In the genomic region with DNA sequence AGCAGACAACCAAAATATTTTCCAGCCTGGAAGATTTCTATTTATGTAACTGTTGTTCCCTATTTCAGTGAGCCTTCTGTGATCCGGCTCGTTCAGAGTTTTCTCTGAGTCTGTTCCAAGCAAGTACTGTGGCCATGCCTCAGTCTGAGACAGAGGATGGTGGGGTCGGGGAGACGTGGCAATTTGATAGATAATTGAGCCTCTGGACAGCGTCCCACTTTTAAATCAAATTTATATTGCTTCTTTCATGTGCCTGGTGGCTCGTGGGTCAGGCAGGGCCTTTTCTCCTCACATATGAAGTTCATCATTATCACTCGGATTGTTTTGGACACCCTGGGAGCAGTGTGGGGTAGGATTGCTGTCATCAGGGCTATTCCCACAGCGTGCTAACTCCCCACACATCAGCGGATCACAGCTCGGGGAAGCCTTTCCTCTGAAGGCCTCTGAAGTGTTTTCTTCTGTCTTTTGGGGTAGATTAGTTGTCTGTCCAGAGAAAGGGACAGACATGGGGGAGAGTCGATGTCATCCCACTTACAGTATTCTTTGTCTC, we compare ENCODE assay signal across 26 mouse cellular contexts. TPM values are rescaled to one million over a fixed set of nuclear protein-coding genes. Genes with fewer than 3 reads are reported as not detected.
DNase-seq lines count a peak whose midpoint lies in the region; ATAC-seq and TF ChIP-seq lines count a peak whose summit lies in the region.
"Had no signal": no experiment of that assay in that cellular context is flagged by ENCODE, and none has a peak within 500 bp of the region (broad histone marks: within the 10 kb centered on the region; RNA-seq: fewer than 3 reads in every experiment).

No protein-coding gene starts in this region.

- no peaks in the 10 kb centered on the region for H3K4me1 ChIP-seq in intestine, embryonic 14.5 days (replicated peaks; ENCODE audit: control insufficient read depth, insufficient read depth, low read length)
- 0 out of 2 replicates have a peak, but pooled peaks cover 3% of the 10 kb centered on the region for H3K4me1 ChIP-seq in intestine, postnatal 0 days (replicated peaks; ENCODE audit: control insufficient read depth, insufficient read depth, low read length)
- no peaks in the 10 kb centered on the region; the same call in 1 of the 2 replicates for H3K4me1 ChIP-seq in lung, embryonic 16.5 days (replicated peaks; ENCODE audit: control insufficient read depth, insufficient read depth, low read length)
- peaks cover 22% of the 10 kb centered on the region for H3K4me1 ChIP-seq in midbrain, embryonic 13.5 days (replicated peaks)
- 0 out of 2 replicates have a peak, but pooled peaks cover 3% of the 10 kb centered on the region for H3K4me1 ChIP-seq in midbrain, embryonic 14.5 days (ENCODE audit: control insufficient read depth, insufficient read depth, low read length)

- no peak overlapping the region for H3K9ac ChIP-seq in intestine, embryonic 14.5 days (ENCODE audit: low read length)
- no peak overlapping the region for H3K9ac ChIP-seq in intestine, postnatal 0 days (ENCODE audit: low read depth, low read length)
- H3K9ac ChIP-seq in lung, embryonic 16.5 days (ENCODE audit: low read length): no peak overlapping the region
- H3K9ac ChIP-seq in midbrain, embryonic 13.5 days (replicated peaks): no peak overlapping the region
- no peak overlapping the region for H3K9ac ChIP-seq in midbrain, embryonic 14.5 days (replicated peaks; ENCODE audit: low read length)
- H3K9ac ChIP-seq: embryonic facial prominence, embryonic 13.5 days; forebrain, embryonic 12.5 days; forebrain, embryonic 15.5 days; heart, embryonic 13.5 days; hindbrain, embryonic 12.5 days; hindbrain, embryonic 15.5 days had no signal

- peaks cover 73% of the 10 kb centered on the region for H3K27me3 ChIP-seq in intestine, embryonic 14.5 days (replicated peaks; ENCODE audit: control insufficient read depth, insufficient read depth, low read length)
- peaks cover 49% of the 10 kb centered on the region for H3K27me3 ChIP-seq in intestine, postnatal 0 days (replicated peaks; ENCODE audit: control insufficient read depth, insufficient read depth, low read length)
- H3K27me3 ChIP-seq in lung, embryonic 16.5 days (ENCODE audit: control insufficient read depth, insufficient read depth, low read depth, low read length): peaks cover 59% of the 10 kb centered on the region
- peaks cover 90% of the 10 kb centered on the region for H3K27me3 ChIP-seq in midbrain, embryonic 13.5 days
- peaks cover 68% of the 10 kb centered on the region for H3K27me3 ChIP-seq in midbrain, embryonic 14.5 days (ENCODE audit: control insufficient read depth, insufficient read depth, low read length)

- H3K36me3 ChIP-seq in intestine, embryonic 14.5 days (ENCODE audit: control insufficient read depth, insufficient read depth, low read length): no peaks in the 10 kb centered on the region
- H3K36me3 ChIP-seq in intestine, postnatal 0 days (ENCODE audit: control insufficient read depth, insufficient read depth): no peaks in the 10 kb centered on the region
- H3K36me3 ChIP-seq in lung, embryonic 16.5 days (ENCODE audit: control insufficient read depth, insufficient read depth, low read length): no peaks in the 10 kb centered on the region
- no peaks in the 10 kb centered on the region for H3K36me3 ChIP-seq in midbrain, embryonic 13.5 days
- no peaks in the 10 kb centered on the region for H3K36me3 ChIP-seq in midbrain, embryonic 14.5 days (ENCODE audit: control insufficient read depth, insufficient read depth, low read length)
- H3K36me3 ChIP-seq: embryonic facial prominence, embryonic 10.5 days; embryonic facial prominence, embryonic 13.5 days; forebrain, embryonic 12.5 days; forebrain, embryonic 15.5 days; heart, embryonic 13.5 days; hindbrain, embryonic 12.5 days; hindbrain, embryonic 15.5 days had no signal

- no peak for ATAC-seq in intestine, embryonic 14.5 days (replicated peaks; ENCODE audit: low FRiP score, low TSS enrichment, low read depth)
- ATAC-seq in intestine, postnatal 0 days: no peak
- peak; percentile 36; the same call in 1 of the 2 replicates for ATAC-seq in lung, embryonic 16.5 days (ENCODE audit: low read depth)
- ATAC-seq in midbrain, embryonic 13.5 days: no peak
- no peak for ATAC-seq in midbrain, embryonic 14.5 days (ENCODE audit: low FRiP score, low TSS enrichment)
- ATAC-seq: CD4-positive, CD25-positive, alpha-beta regulatory T cell, adult 4 months; forebrain, embryonic 15.5 days had no signal

- peak; percentile 38 for DNase-seq in intestine, embryonic 14.5 days (ENCODE audit: low spot score)
- no peak for DNase-seq in lung, postnatal 4 days
- no peak for DNase-seq in midbrain, embryonic 14.5 days
- DNase-seq in frontal cortex, postnatal 36 days (ENCODE audit: low spot score in 2 of 2): no peak
- DNase-seq: adrenal gland, adult 2 months; adrenal gland, postnatal 14 days; cerebellum, adult 11 months; cerebellum, adult 2 months; cerebellum, adult 9-11 months; cerebellum, postnatal 36 days; embryo, embryonic 11 days; gastrocnemius, postnatal 10 days; gastrocnemius, postnatal 36 days had no signal

- no peak for TF ChIP-seq CTCF in intestine, postnatal 0 days (IDR thresholded peaks at IDR 0.05; ENCODE audit: low read depth)

- no peak overlapping the region for H3K27ac ChIP-seq in intestine, embryonic 14.5 days (ENCODE audit: low read depth)
- H3K27ac ChIP-seq in intestine, postnatal 0 days (ENCODE audit: low read depth, low read length): no peak overlapping the region
- no peak overlapping the region for H3K27ac ChIP-seq in lung, embryonic 16.5 days (ENCODE audit: low read length)
- H3K27ac ChIP-seq in midbrain, embryonic 13.5 days: peak overlapping the region; percentile 30; the same call in 1 of the 2 replicates
- no peak overlapping the region for H3K27ac ChIP-seq in midbrain, embryonic 14.5 days (replicated peaks; ENCODE audit: low read depth, low read length)
- H3K27ac ChIP-seq: embryonic facial prominence, embryonic 10.5 days; embryonic facial prominence, embryonic 13.5 days; forebrain, embryonic 12.5 days; forebrain, embryonic 15.5 days; heart, embryonic 13.5 days; hindbrain, embryonic 12.5 days; hindbrain, embryonic 15.5 days had no signal

- H3K4me2 ChIP-seq in intestine, embryonic 14.5 days (ENCODE audit: low read length): no peak overlapping the region
- no peak overlapping the region for H3K4me2 ChIP-seq in intestine, postnatal 0 days (replicated peaks; ENCODE audit: low read depth)
- no peak overlapping the region for H3K4me2 ChIP-seq in lung, embryonic 16.5 days (ENCODE audit: low read depth, low read length)
- H3K4me2 ChIP-seq in midbrain, embryonic 13.5 days (replicated peaks): peak overlapping the region; percentile 14
- H3K4me2 ChIP-seq in midbrain, embryonic 14.5 days (ENCODE audit: low read length): no peak overlapping the region
- H3K4me2 ChIP-seq: embryonic facial prominence, embryonic 13.5 days; forebrain, embryonic 12.5 days; forebrain, embryonic 15.5 days; heart, embryonic 13.5 days; hindbrain, embryonic 12.5 days; hindbrain, embryonic 15.5 days had no signal

- H3K4me3 ChIP-seq in intestine, embryonic 14.5 days (ENCODE audit: low read depth, low read length): no peak overlapping the region
- H3K4me3 ChIP-seq in intestine, postnatal 0 days (ENCODE audit: low read depth, low read length): no peak overlapping the region
- H3K4me3 ChIP-seq in lung, embryonic 16.5 days (ENCODE audit: low read length): no peak overlapping the region
- H3K4me3 ChIP-seq in midbrain, embryonic 13.5 days (replicated peaks): no peak overlapping the region
- H3K4me3 ChIP-seq in midbrain, embryonic 14.5 days (replicated peaks; ENCODE audit: low read depth, low read length): no peak overlapping the region
- H3K4me3 ChIP-seq: embryonic facial prominence, embryonic 10.5 days; embryonic facial prominence, embryonic 13.5 days; erythroblast, embryonic 14.5 days; forebrain, embryonic 12.5 days; forebrain, embryonic 15.5 days; heart, embryonic 13.5 days; hindbrain, embryonic 12.5 days; hindbrain, embryonic 15.5 days had no signal

- H3K9me3 ChIP-seq in intestine, embryonic 14.5 days (ENCODE audit: control insufficient read depth, low read length): no peaks in the 10 kb centered on the region
- no peaks in the 10 kb centered on the region for H3K9me3 ChIP-seq in intestine, postnatal 0 days (ENCODE audit: control insufficient read depth)
- no peaks in the 10 kb centered on the region for H3K9me3 ChIP-seq in lung, embryonic 16.5 days (ENCODE audit: control insufficient read depth, low read length)
- no peaks in the 10 kb centered on the region for H3K9me3 ChIP-seq in midbrain, embryonic 13.5 days
- H3K9me3 ChIP-seq in midbrain, embryonic 14.5 days (ENCODE audit: control insufficient read depth, low read length): no peaks in the 10 kb centered on the region
- H3K9me3 ChIP-seq: embryonic facial prominence, embryonic 10.5 days; embryonic facial prominence, embryonic 13.5 days; forebrain, embryonic 12.5 days; forebrain, embryonic 15.5 days; heart, embryonic 13.5 days; hindbrain, embryonic 12.5 days; hindbrain, embryonic 15.5 days had no signal

- 37% methylated on average over 11 of the region's 11 CpGs for WGBS in intestine, embryonic 14.5 days
- WGBS in intestine, postnatal 0 days: 45% methylated on average over 11 of the region's 11 CpGs
- 27% methylated on average over 11 of the region's 11 CpGs for WGBS in lung, embryonic 16.5 days
- 37% methylated on average over 11 of the region's 11 CpGs for WGBS in midbrain, embryonic 13.5 days
- 37% methylated on average over 11 of the region's 11 CpGs for WGBS in midbrain, embryonic 14.5 days

RNA-seq across cellular contexts. Expression of a gene that starts 6.9 kb away (rescaled TPM):
- 0.16 and 0.41 TPM in 2 replicates for polyA plus RNA-seq in intestine, embryonic 14.5 days (2014; fragmentation: Nextera tagmentation; extraction: Ambion mirVana)
- 0.24 and 0.27 TPM in 2 replicates for polyA plus RNA-seq in intestine, postnatal 0 days (2015; fragmentation: Nextera tagmentation; extraction: Ambion mirVana)
- polyA plus RNA-seq in lung, embryonic 16.5 days (2015; fragmentation: Nextera tagmentation; extraction: Ambion mirVana): not detected in 2 replicates
- 15.0 and 19.6 TPM in 2 replicates for polyA plus RNA-seq in midbrain, embryonic 13.5 days (2015; fragmentation: Nextera tagmentation; extraction: Ambion mirVana)
- 7.1 TPM in 2 replicates for polyA plus RNA-seq in midbrain, embryonic 14.5 days (2014; fragmentation: Nextera tagmentation; extraction: Ambion mirVana)
- polyA plus RNA-seq: adrenal gland, adult 2 months; CD4-positive, CD25-positive, alpha-beta regulatory T cell, adult 4 months; erythroblast, embryonic 14.5 days; heart, embryonic 16.5 days had no signal
